Mouse (Mus musculus) G1E (cell line): ENCODE results near the gene Lmx1a.

Experiments
- CTCF ChIP-seq: IDR thresholded peaks from 2 replicates; pipeline ENCODE4 v1.5.1; 2012; ENCODE audit warnings: low read depth, low read length, inconsistent platforms, mixed read lengths
- GATA1 ChIP-seq: IDR thresholded peaks from 2 replicates; pipeline ENCODE4 v1.6.1; 2012; ENCODE audit warnings: borderline replicate concordance, low read length, inconsistent platforms, mixed read lengths

DNA sequence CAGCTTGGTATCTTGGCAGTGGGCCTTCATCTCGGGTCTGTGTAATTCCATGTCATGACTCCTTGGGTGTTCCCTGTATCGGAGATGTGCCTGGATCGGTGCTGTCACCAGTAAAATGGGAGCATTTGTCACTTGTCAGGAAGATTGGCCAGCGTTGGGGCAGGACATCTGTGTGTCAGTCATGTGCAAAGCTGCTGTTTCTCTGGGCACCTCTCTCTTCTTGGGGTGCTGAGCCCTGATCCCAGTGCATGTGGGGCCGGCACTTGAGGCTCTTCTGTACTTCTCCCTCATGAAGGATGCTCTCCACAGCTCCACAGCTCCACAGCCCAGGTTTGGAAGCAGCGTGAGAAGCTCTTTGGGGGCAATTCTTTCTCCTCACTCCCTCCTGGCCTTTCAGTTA, 10.7 kb downstream of the Lmx1a start:
- TF ChIP-seq GATA1 = no peak
- TF ChIP-seq CTCF = no peak
